Mouse (Mus musculus) intestine, embryonic 14.5 days (tissue): Measurements from ENCODE around the gene H2-Eb2. TPM values are rescaled to one million over a fixed set of nuclear protein-coding genes. Genes with fewer than 3 reads are reported as not detected.

Experiments used
- ATAC-seq: fragments of 200-750 bp; cut with Nextera tagmentation; replicated peaks from 2 replicates; pipeline ENCODE4 v1.8.0; 2017; ENCODE audit warnings: low read depth, moderate number of reproducible peaks, moderate TSS enrichment, moderate library complexity; ENCODE audit not compliant: low FRiP score, low TSS enrichment
- DNase-seq: peaks from one replicate; pipeline ENCODE4 v3.0.0-alpha.2; 2018; ENCODE audit warnings: low spot score
- H3K27ac ChIP-seq: fragments of 300-500 bp; sonication (generic); 2 replicates; pipeline ENCODE4 v1.5.1; 2014; ENCODE audit warnings: low read depth, mild to moderate bottlenecking, control low read depth
- H3K27me3 ChIP-seq: fragments of 300-500 bp; sonication (generic); replicated peaks from 2 replicates; pipeline ENCODE4 v1.6.1; 2014; ENCODE audit warnings: low read length, control low read depth; ENCODE audit not compliant: control insufficient read depth, insufficient read depth
- H3K36me3 ChIP-seq: fragments of 300-500 bp; sonication (generic); 2 replicates; pipeline ENCODE4 v1.6.1; 2014; ENCODE audit warnings: low read length, control low read depth; ENCODE audit not compliant: control insufficient read depth, insufficient read depth
- H3K4me1 ChIP-seq: fragments of 300-500 bp; sonication (generic); replicated peaks from 2 replicates; pipeline ENCODE4 v1.6.1; 2014; ENCODE audit warnings: low read length, control low read depth, mixed read lengths; ENCODE audit not compliant: control insufficient read depth, insufficient read depth
- H3K4me2 ChIP-seq: fragments of 300-500 bp; sonication (generic); 2 replicates; pipeline ENCODE4 v1.6.1; 2014; ENCODE audit warnings: low read length
- H3K4me3 ChIP-seq: fragments of 300-500 bp; sonication (generic); 2 replicates; pipeline ENCODE4 v1.5.1; 2014; ENCODE audit warnings: low read depth, low read length, control low read depth, mixed read lengths
- H3K9ac ChIP-seq: fragments of 300-500 bp; sonication (generic); 2 replicates; pipeline ENCODE4 v1.6.1; 2014; ENCODE audit warnings: mild to moderate bottlenecking, low read length
- H3K9me3 ChIP-seq: fragments of 300-500 bp; sonication (generic); 2 replicates; pipeline ENCODE4 v1.6.1; 2016; ENCODE audit warnings: low read length, control low read depth; ENCODE audit not compliant: control insufficient read depth
- WGBS: fragments of 180-500 bp; shearing (Covaris S2); extraction: QIAGEN DNeasy Blood & Tissue Kit; methylation state at CpG from one replicate; pipeline ENCODE4 v1.1.7; 2014; 5-methylcytosine and 5-hydroxymethylcytosine counted together
- polyA plus RNA-seq: library from polyadenylated mRNA; unstranded; fragments of >200 nt; fragmentation: Nextera tagmentation; extraction: Ambion mirVana; gene quantifications from 2 replicates; pipeline ENCODE4 v1.2.1, GENCODE M21; 2014

H2-Eb2 gene
- polyA plus RNA-seq, 1 experiment from 2014 or later: not detected

DNA sequence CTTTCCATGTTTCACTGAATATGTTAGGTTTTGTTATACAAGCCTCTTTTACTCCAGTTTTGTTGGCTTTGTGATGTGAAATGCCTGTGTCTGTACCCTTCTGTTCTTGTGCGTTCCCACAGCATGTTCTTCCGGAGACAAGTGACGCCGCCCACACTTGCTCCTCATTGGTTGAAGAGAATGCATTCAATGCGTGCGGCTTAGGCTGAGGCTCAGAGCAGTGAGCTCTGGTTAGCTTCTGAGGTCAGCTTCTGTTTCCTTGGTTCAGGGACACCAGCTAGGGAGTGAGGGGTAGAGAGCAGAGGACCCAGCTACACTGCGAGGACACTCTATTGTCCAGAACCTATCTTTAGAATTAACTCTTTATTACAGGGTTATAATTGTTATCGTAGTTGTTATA is 33.9 kb upstream of the H2-Eb2 start:
- peak; percentile 92 for ATAC-seq
- Histone ChIP-seq H3K9me3 (no peaks in the 10 kb centered on the region), H3K27me3 (no peaks in the 10 kb centered on the region), H3K4me2 (no peak overlapping the region), H3K36me3 (no peaks in the 10 kb centered on the region), H3K9ac (no peak overlapping the region), H3K4me3 (no peak overlapping the region), H3K4me1 (no peaks in the 10 kb centered on the region), H3K27ac (no peak overlapping the region)
- peak; percentile 97 for DNase-seq
- WGBS: 14% methylated on average over 8 of the region's 8 CpGs

DNA sequence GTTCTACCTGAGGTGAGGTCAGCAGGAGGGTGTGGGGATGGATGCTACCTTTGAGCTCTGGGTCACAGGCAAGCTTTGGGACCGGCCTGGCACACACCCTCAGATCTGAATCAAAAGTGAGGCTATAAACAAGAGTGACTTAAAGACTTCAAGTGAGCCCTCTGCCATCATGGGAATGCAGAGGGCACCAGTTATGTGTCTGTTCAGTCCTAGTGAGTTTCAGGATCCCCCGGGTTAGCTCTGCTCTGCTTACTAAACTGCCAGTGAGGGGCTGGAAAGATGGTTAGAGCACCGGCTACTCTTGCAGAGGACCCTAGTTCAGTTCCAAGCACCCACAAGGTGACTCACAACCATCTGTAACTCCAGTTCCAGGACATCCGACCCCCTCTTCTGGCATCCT is 32.9 kb upstream of the H2-Eb2 start:
- Histone ChIP-seq H3K4me2 (no peak overlapping the region), H3K27ac (no peak overlapping the region), H3K9me3 (no peaks in the 10 kb centered on the region), H3K36me3 (no peaks in the 10 kb centered on the region), H3K27me3 (no peaks in the 10 kb centered on the region), H3K9ac (no peak overlapping the region), H3K4me1 (no peaks in the 10 kb centered on the region), H3K4me3 (no peak overlapping the region)
- 88% methylated on average over 4 of the region's 4 CpGs for WGBS
- no peak for DNase-seq
- no peak for ATAC-seq

DNA sequence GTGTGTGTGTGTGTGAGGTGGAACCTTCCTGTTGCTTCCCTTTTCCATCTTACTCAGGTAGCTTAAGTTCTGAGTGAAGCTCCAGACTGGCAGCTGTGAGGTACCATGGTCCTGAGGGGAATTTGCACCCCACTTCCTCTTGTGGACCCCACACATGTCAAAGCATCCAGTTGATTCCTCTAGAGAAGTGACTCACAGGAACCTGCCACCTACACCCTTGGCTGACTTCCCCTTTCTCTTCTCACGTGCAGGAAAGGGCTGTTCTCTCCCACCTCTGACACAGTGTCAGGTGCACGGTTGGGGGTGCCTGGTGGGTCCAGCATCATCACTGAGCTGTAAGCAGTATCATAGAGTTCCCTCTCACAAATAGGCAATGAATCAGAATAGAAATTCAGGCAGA is 31.9 kb upstream of the H2-Eb2 start:
- Histone ChIP-seq H3K4me3 (no peak overlapping the region), H3K4me2 (no peak overlapping the region), H3K4me1 (no peaks in the 10 kb centered on the region), H3K9ac (no peak overlapping the region), H3K36me3 (no peaks in the 10 kb centered on the region), H3K27ac (no peak overlapping the region), H3K27me3 (no peaks in the 10 kb centered on the region), H3K9me3 (no peaks in the 10 kb centered on the region)
- ATAC-seq (no peak), DNase-seq (no peak)
- WGBS: 44% methylated on average over 2 of the region's 2 CpGs

DNA sequence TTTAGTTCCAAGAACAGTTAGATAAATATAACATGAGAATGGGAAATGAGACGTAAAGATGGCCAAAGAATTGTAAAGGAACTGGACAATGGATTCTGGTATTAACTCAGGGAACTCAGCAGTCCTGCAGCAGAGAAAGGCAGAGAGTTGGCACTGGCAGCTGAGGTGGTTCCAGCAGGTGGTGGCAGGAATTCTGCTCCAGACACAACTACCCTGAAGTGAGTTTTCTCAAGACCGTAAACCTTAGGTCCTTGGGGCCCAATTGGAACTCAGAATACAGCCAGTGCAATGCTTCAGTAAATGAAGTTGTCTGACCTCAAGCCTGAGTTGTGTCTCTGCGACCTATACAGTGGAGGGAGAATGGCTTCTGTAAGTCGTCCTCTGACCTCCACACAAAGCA is 31.2 kb upstream of the H2-Eb2 start:
- Histone ChIP-seq H3K9me3 (no peaks in the 10 kb centered on the region), H3K27me3 (no peaks in the 10 kb centered on the region), H3K27ac (no peak overlapping the region), H3K4me2 (no peak overlapping the region), H3K4me1 (no peaks in the 10 kb centered on the region), H3K9ac (no peak overlapping the region), H3K36me3 (no peaks in the 10 kb centered on the region), H3K4me3 (no peak overlapping the region)
- WGBS: 62% methylated on average over 4 of the region's 4 CpGs
- DNase-seq (no peak), ATAC-seq (no peak)

DNA sequence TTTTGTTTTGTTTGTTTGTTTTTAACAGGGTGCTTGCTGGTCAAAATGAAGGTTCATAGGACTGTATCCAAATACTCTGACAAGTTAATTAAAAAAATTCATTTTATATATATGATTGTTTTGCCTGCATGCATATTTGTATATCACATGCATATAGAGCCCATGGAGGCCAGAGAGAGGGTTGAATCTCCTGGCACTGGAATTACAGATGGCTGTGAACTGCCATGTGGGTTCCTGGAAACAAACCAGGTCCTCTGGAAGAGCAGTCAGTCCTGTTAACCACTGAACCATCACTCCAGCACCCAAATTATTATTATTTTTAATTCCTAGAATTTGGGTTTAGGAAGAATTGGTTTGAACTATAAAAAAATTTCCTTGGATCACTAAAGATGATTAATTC is 30.2 kb upstream of the H2-Eb2 start:
- Histone ChIP-seq H3K9me3 (no peaks in the 10 kb centered on the region), H3K27ac (no peak overlapping the region), H3K4me1 (no peaks in the 10 kb centered on the region), H3K4me3 (no peak overlapping the region), H3K27me3 (no peaks in the 10 kb centered on the region), H3K4me2 (no peak overlapping the region), H3K9ac (no peak overlapping the region), H3K36me3 (no peaks in the 10 kb centered on the region)
- DNase-seq: no peak
- ATAC-seq: no peak

DNA sequence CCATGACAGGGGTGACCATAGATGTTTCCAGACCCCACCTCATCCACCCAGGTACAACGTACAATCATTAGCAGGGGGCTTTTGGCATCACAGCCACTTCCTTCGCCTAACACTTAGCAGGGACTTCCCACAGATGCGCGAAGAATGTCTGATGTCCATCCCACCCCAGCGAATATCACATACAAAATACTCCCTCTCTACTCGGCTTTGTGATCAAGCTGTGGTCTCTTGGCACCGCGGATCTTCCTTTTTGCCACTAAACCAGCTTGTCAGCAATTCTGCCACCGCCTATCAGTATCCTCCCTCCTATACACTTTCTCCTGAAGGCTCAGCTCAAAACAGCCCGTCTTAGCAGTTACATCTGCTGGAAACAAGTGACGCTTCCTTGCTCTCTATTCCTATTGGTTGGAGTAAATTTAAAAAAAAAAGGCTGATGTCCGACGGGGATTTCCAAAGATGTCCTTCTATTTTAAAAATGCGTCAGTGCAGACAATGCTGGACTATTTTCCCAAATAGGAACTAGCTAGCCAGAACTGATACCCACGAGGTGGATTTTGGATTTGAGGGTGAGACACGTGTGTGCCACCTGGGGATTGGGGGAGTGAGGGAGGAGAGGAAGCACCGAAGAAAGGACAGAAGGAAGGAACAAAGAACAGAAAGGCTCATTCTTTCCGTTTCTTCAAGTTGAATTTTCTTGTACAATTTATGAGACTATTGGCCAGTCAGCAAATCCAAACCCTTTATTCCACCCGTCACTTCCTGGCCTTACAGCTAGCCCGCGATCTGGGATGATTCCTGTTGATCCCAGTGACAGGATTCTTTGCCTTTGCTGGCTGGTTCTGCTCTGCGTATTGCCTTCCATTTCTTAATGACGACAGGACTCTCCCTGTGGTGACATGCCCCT is 29.3 kb upstream of the H2-Eb2 start:
- 23% methylated on average over 23 of the region's 23 CpGs for WGBS
- ATAC-seq: peak; percentile 67; the same call in 1 of the 2 replicates
- Histone ChIP-seq H3K4me2 (peak overlapping the region; percentile 61), H3K27ac (no peak overlapping the region), H3K4me1 (no peaks in the 10 kb centered on the region), H3K9me3 (no peaks in the 10 kb centered on the region), H3K36me3 (no peaks in the 10 kb centered on the region), H3K4me3 (peak overlapping the region; percentile 33), H3K27me3 (no peaks in the 10 kb centered on the region), H3K9ac (no peak overlapping the region)
- DNase-seq: peak; percentile 66

DNA sequence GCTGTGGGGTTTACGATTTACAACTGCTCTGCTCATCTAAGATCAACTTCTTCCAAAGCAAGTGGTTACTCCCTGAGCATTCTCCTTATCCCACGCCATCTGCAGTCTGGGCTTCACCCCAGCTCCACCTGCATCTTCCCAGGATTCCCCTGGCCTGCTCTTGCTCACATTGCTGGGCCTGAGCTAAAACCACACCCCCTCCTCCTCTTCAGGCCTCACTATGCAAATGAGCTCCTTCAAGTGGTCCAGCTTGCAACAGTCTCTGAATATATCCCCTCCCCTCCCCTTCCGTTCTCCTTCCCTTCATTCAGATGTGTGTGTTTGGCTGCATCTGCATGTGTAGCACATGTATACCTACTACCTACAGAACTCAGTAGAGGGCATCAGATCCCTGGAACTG is 26.1 kb upstream of the H2-Eb2 start:
- Histone ChIP-seq H3K9ac (no peak overlapping the region), H3K36me3 (no peaks in the 10 kb centered on the region), H3K27ac (no peak overlapping the region), H3K4me2 (no peak overlapping the region), H3K9me3 (no peaks in the 10 kb centered on the region), H3K4me3 (no peak overlapping the region), H3K4me1 (no peaks in the 10 kb centered on the region), H3K27me3 (no peaks in the 10 kb centered on the region)
- DNase-seq (no peak), ATAC-seq (no peak)
- WGBS: 61% methylated on average over 3 of the region's 3 CpGs

DNA sequence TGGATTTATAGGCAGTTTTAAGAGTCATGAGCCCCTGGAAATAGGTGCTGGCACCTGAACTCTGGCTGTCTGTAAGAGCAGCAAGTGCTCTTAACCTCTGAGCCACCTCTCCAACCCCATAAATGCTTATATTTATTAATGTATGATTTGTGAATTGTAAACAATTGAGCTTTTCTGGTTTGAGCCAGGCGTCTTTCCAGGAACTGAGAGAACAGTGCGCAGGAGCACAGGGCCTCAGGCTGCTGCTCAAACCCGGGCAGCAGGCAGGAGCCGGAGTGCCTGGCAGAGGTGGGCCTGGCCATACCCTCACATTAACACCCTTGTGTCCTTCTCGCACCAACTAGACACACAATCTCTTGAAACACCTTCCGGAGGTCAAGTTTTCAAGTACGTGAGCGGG is 25.4 kb upstream of the H2-Eb2 start:
- Histone ChIP-seq H3K27ac (no peak overlapping the region), H3K36me3 (no peaks in the 10 kb centered on the region), H3K27me3 (no peaks in the 10 kb centered on the region), H3K4me1 (no peaks in the 10 kb centered on the region), H3K4me3 (no peak overlapping the region), H3K9me3 (no peaks in the 10 kb centered on the region), H3K4me2 (no peak overlapping the region), H3K9ac (no peak overlapping the region)
- DNase-seq: no peak
- WGBS: 74% methylated on average over 8 of the region's 8 CpGs
- no peak for ATAC-seq
